Mouse (Mus musculus): ENCODE results near the gene Sh3bp5l. TPM values are rescaled to one million over a fixed set of nuclear protein-coding genes. Genes with fewer than 3 reads are reported as not detected.

The Sh3bp5l gene
- polyA plus RNA-seq (2014; fragmentation: Nextera tagmentation; extraction: Ambion mirVana) = 34.3 and 36.5 TPM in 2 replicates

GRCm38 (mm10) chr11:58330276-58331148 lies at the start of gene Sh3bp5l, which contains the start of gene Zfp672:
TSS of gene Sh3bp5l (plus strand) at chr11:58330724.
TSS of gene Zfp672 (minus strand) at chr11:58330339.
- peak within 1 kb of the TSS; percentile 56 for H3K4me3 ChIP-seq (replicated peaks; ENCODE audit: low read length)
- peak within 1 kb of the TSS; percentile 81 for H3K9ac ChIP-seq
- H3K4me1 ChIP-seq (replicated peaks; ENCODE audit: control insufficient read depth, insufficient read depth, low read length) = peaks cover 32% of the 10 kb centered on the region
- H3K27ac ChIP-seq = peak within 1 kb of the TSS; percentile 78
- H3K9me3 ChIP-seq (ENCODE audit: control insufficient read depth, low read length) = peaks cover 3% of the 10 kb centered on the region; the same call in 1 of the 2 replicates
- H3K27me3 ChIP-seq (ENCODE audit: control insufficient read depth, insufficient read depth, low read length) = no peaks in the 10 kb centered on the region
- peaks cover 43% of the 10 kb centered on the region for H3K36me3 ChIP-seq (replicated peaks; ENCODE audit: control insufficient read depth, insufficient read depth)
- under 1% methylated on average over 52 of the region's 52 CpGs for WGBS
- ATAC-seq (ENCODE audit: low FRiP score) (peak; percentile 96), DNase-seq (ENCODE audit: low spot score) (peak; percentile 96)
- peak within 1 kb of the TSS; percentile 74 for H3K4me2 ChIP-seq (replicated peaks)

DNA sequence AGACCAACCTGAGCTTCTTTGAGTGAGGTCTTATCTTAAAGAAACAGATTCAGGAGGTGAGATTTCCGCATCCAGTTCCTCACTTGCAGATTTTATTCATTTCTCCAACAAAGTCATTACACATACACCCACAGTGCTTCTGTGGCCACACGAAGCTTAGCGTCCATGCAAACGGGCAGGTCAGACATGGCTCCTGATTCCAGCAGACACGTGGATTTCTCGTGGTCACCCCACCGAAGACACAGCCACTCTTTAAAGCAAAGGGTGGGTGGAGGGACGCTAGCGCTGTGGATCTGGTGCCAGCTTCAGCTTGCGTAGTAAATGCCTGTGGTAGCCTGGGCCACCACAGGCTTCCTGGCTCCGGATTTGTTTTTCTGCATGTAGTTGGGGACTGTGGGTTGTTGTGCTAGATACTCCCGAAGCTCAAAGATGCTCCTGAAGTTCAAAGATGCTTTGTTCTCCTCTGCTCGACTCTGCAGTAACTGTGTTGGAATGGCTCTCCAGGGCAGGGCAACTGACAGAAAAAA lies 48.5 kb upstream of the Sh3bp5l start:
- no peak overlapping the region for H3K27ac ChIP-seq
- no peak for ATAC-seq (ENCODE audit: low FRiP score)
- no peak overlapping the region for H3K4me3 ChIP-seq (replicated peaks; ENCODE audit: low read length)
- H3K36me3 ChIP-seq (replicated peaks; ENCODE audit: control insufficient read depth, insufficient read depth) = no peaks in the 10 kb centered on the region
- no peaks in the 10 kb centered on the region for H3K4me1 ChIP-seq (replicated peaks; ENCODE audit: control insufficient read depth, insufficient read depth, low read length)
- H3K4me2 ChIP-seq (replicated peaks) = no peak overlapping the region
- WGBS = 86% methylated on average over 13 of the region's 13 CpGs
- H3K9me3 ChIP-seq (ENCODE audit: control insufficient read depth, low read length) = no peaks in the 10 kb centered on the region
- H3K27me3 ChIP-seq (ENCODE audit: control insufficient read depth, insufficient read depth, low read length) = no peaks in the 10 kb centered on the region
- no peak overlapping the region for H3K9ac ChIP-seq
- DNase-seq (ENCODE audit: low spot score) = no peak

GRCm38 (mm10) chr11:58282518-58282917 lies 48.0 kb upstream of the Sh3bp5l start:
- ATAC-seq (ENCODE audit: low FRiP score) = no peak
- Histone ChIP-seq H3K27me3 (ENCODE audit: control insufficient read depth, insufficient read depth, low read length) (no peaks in the 10 kb centered on the region), H3K4me2 (replicated peaks) (no peak overlapping the region), H3K4me3 (replicated peaks; ENCODE audit: low read length) (no peak overlapping the region), H3K9ac (no peak overlapping the region), H3K36me3 (replicated peaks; ENCODE audit: control insufficient read depth, insufficient read depth) (no peaks in the 10 kb centered on the region), H3K9me3 (ENCODE audit: control insufficient read depth, low read length) (no peaks in the 10 kb centered on the region), H3K27ac (no peak overlapping the region), H3K4me1 (replicated peaks; ENCODE audit: control insufficient read depth, insufficient read depth, low read length) (no peaks in the 10 kb centered on the region)
- WGBS = 88% methylated on average over 5 of the region's 5 CpGs
- no peak for DNase-seq (ENCODE audit: low spot score)

- no peaks in the 10 kb centered on the region for H3K9me3 ChIP-seq (ENCODE audit: control insufficient read depth, low read length)
- H3K9ac ChIP-seq = no peak overlapping the region
- DNase-seq (ENCODE audit: low spot score) (no peak), ATAC-seq (ENCODE audit: low FRiP score) (no peak)
- H3K4me2 ChIP-seq (replicated peaks) = no peak overlapping the region
- no peak overlapping the region for H3K27ac ChIP-seq
- H3K27me3 ChIP-seq (ENCODE audit: control insufficient read depth, insufficient read depth, low read length) = no peaks in the 10 kb centered on the region
- no peak overlapping the region for H3K4me3 ChIP-seq (replicated peaks; ENCODE audit: low read length)
- WGBS = 76% methylated on average over 9 of the region's 9 CpGs
- H3K36me3 ChIP-seq (replicated peaks; ENCODE audit: control insufficient read depth, insufficient read depth) = no peaks in the 10 kb centered on the region
- no peaks in the 10 kb centered on the region for H3K4me1 ChIP-seq (replicated peaks; ENCODE audit: control insufficient read depth, insufficient read depth, low read length)
Measured at GRCm38 (mm10) chr11:58289992-58290682, 40.4 kb upstream of the Sh3bp5l start.

DNA sequence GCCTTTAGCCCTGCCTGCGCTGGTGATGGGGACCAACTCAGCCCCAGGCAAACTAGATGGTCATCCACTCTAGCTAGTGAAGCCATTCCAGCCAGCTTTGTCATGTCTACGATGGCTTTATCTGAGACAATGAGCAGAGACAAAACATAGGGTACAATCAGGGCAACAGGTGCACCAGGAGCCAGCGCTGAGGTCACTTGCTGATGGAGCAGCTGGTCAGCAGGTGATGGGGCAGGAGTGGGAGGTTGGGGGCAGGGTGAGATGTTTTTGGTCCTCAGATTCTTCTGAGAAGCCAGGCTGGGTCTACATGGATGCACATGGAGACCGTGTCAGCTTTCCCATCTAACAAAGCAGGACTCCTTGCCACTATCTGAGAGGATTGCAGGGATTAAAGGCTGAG lies 39.7 kb upstream of the Sh3bp5l start:
- no peak overlapping the region for H3K27ac ChIP-seq
- WGBS = 92% methylated on average over 4 of the region's 4 CpGs

DNA sequence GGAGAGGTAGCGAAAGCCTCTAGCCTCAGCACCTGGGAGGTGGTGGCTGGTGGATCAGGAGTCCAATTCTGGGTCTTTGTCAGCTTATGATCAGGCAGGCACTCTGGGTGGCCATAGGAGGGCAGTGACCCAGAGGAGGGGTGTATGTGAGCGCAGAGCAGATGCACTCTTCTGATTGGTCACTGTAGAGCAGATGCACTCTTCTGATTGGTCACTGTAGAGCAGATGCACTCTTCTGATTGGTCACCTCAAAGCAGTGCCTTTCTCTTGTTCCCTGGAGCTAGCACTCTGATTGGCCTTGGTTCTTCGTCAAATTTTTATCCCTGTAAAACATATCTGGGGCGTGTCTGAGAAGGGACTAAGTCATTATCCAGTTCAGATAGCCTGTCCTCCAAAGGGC lies 37.7 kb upstream of the Sh3bp5l start:
- no peak for ATAC-seq (ENCODE audit: low FRiP score)
- WGBS = 65% methylated on average over 4 of the region's 4 CpGs
- H3K4me1 ChIP-seq (replicated peaks; ENCODE audit: control insufficient read depth, insufficient read depth, low read length) = no peaks in the 10 kb centered on the region
- H3K4me2 ChIP-seq (replicated peaks) = no peak overlapping the region
- H3K27ac ChIP-seq = no peak overlapping the region
- no peaks in the 10 kb centered on the region for H3K27me3 ChIP-seq (ENCODE audit: control insufficient read depth, insufficient read depth, low read length)
- no peaks in the 10 kb centered on the region for H3K9me3 ChIP-seq (ENCODE audit: control insufficient read depth, low read length)
- DNase-seq (ENCODE audit: low spot score) = no peak
- no peak overlapping the region for H3K9ac ChIP-seq
- H3K36me3 ChIP-seq (replicated peaks; ENCODE audit: control insufficient read depth, insufficient read depth) = no peaks in the 10 kb centered on the region
- no peak overlapping the region for H3K4me3 ChIP-seq (replicated peaks; ENCODE audit: low read length)

More for the DNA sequence above, 39.7 kb upstream of the Sh3bp5l start:
- H3K9me3 ChIP-seq (ENCODE audit: control insufficient read depth, low read length) = no peaks in the 10 kb centered on the region
- H3K4me1 ChIP-seq (replicated peaks; ENCODE audit: control insufficient read depth, insufficient read depth, low read length) = no peaks in the 10 kb centered on the region
- H3K4me3 ChIP-seq (replicated peaks; ENCODE audit: low read length) = no peak overlapping the region
- ATAC-seq (ENCODE audit: low FRiP score) (no peak), DNase-seq (ENCODE audit: low spot score) (no peak)
- H3K27me3 ChIP-seq (ENCODE audit: control insufficient read depth, insufficient read depth, low read length) = no peaks in the 10 kb centered on the region
- no peak overlapping the region for H3K4me2 ChIP-seq (replicated peaks)
- no peak overlapping the region for H3K9ac ChIP-seq
- H3K36me3 ChIP-seq (replicated peaks; ENCODE audit: control insufficient read depth, insufficient read depth) = no peaks in the 10 kb centered on the region

DNA sequence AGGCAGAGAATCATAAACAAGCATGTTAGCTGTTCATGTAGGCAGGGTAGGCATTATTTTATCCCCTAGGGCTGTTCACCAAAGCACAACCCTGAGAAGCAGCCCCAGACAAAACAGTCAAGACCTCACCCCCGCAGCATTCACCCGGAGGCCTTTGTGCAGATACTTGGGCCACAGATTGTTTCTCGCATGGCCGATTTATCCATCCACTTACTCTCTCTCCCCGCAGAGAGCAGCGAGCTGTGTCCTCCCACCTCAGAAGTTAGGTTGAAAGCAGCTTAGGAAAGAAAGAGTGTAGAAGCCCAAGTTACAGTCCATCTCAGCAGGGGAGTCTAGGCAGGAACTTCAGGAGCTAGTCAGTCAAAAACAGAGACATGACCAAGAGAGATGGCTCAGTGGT lies 33.1 kb upstream of the Sh3bp5l start:
- DNase-seq (ENCODE audit: low spot score) (no peak), ATAC-seq (ENCODE audit: low FRiP score) (no peak)
- Histone ChIP-seq H3K4me3 (replicated peaks; ENCODE audit: low read length) (no peak overlapping the region), H3K4me2 (replicated peaks) (no peak overlapping the region), H3K9me3 (ENCODE audit: control insufficient read depth, low read length) (no peaks in the 10 kb centered on the region), H3K4me1 (replicated peaks; ENCODE audit: control insufficient read depth, insufficient read depth, low read length) (no peaks in the 10 kb centered on the region), H3K27ac (no peak overlapping the region), H3K36me3 (replicated peaks; ENCODE audit: control insufficient read depth, insufficient read depth) (no peaks in the 10 kb centered on the region), H3K9ac (no peak overlapping the region), H3K27me3 (ENCODE audit: control insufficient read depth, insufficient read depth, low read length) (no peaks in the 10 kb centered on the region)
- 35% methylated on average over 6 of the region's 6 CpGs for WGBS

- Histone ChIP-seq H3K9ac (peak overlapping the region; percentile 18; the same call in 1 of the 2 replicates), H3K4me2 (replicated peaks) (peak overlapping the region; percentile 58), H3K36me3 (replicated peaks; ENCODE audit: control insufficient read depth, insufficient read depth) (no peaks in the 10 kb centered on the region), H3K4me1 (replicated peaks; ENCODE audit: control insufficient read depth, insufficient read depth, low read length) (peaks cover 6% of the 10 kb centered on the region), H3K4me3 (replicated peaks; ENCODE audit: low read length) (peak overlapping the region; percentile 59), H3K27ac (peak overlapping the region; percentile 88), H3K27me3 (ENCODE audit: control insufficient read depth, insufficient read depth, low read length) (no peaks in the 10 kb centered on the region), H3K9me3 (ENCODE audit: control insufficient read depth, low read length) (no peaks in the 10 kb centered on the region)
- DNase-seq (ENCODE audit: low spot score) = peak; percentile 84
- no peak for ATAC-seq (ENCODE audit: low FRiP score)
- 11% methylated on average over 13 of the region's 13 CpGs for WGBS
Measured at GRCm38 (mm10) chr11:58301057-58301456, 29.5 kb upstream of the Sh3bp5l start.

Data from hindbrain, embryonic 14.5 days (tissue).